Mouse (Mus musculus) ES-Bruce4 (cell line): ENCODE measurements around the gene Cd2. TPM values are rescaled to one million over a fixed set of nuclear protein-coding genes. Genes with fewer than 3 reads are reported as not detected.

Source experiments
- H3K27ac ChIP-seq: 2 replicates; pipeline ENCODE4 v1.5.1; 2012; ENCODE audit warnings: low read length, inconsistent platforms; ENCODE audit not compliant: insufficient read depth
- H3K27me3 ChIP-seq: 2 replicates; pipeline ENCODE4 v1.6.1; 2012; ENCODE audit warnings: mild to moderate bottlenecking, low read length, inconsistent platforms; ENCODE audit not compliant: control insufficient read depth, poor library complexity, insufficient read depth, severe bottlenecking
- H3K36me3 ChIP-seq: 2 replicates; pipeline ENCODE4 v1.6.1; 2012; ENCODE audit warnings: inconsistent platforms, mild to moderate bottlenecking, low read length, moderate library complexity; ENCODE audit not compliant: control insufficient read depth, poor library complexity, insufficient read depth, severe bottlenecking
- H3K4me1 ChIP-seq: one replicate; pipeline ENCODE4 v1.8.1; 2011; ENCODE audit warnings: low read length; ENCODE audit not compliant: control insufficient read depth, insufficient read depth
- H3K4me3 ChIP-seq: 2 replicates; pipeline ENCODE4 v1.5.1; 2011; ENCODE audit warnings: low read depth, mild to moderate bottlenecking, low read length
- H3K9ac ChIP-seq: 2 replicates; pipeline ENCODE4 v1.6.1; 2012; ENCODE audit warnings: low read depth, mild to moderate bottlenecking, inconsistent platforms; ENCODE audit not compliant: poor library complexity, severe bottlenecking
- H3K9me3 ChIP-seq: replicated peaks from 2 replicates; pipeline ENCODE4 v1.6.1; 2012; ENCODE audit warnings: mild to moderate bottlenecking, low read length, inconsistent platforms; ENCODE audit not compliant: control insufficient read depth, poor library complexity, insufficient read depth, severe bottlenecking
- CTCF ChIP-seq: IDR thresholded peaks from one replicate; pipeline ENCODE4 v1.8.1; 2011; ENCODE audit warnings: low read depth, low read length
- EP300 ChIP-seq: IDR thresholded peaks from 2 replicates; pipeline ENCODE4 v1.6.1; 2011; ENCODE audit warnings: low read depth, low read length; ENCODE audit not compliant: insufficient read depth
- POLR2A ChIP-seq: IDR thresholded peaks from one replicate; pipeline ENCODE4 v1.8.1; 2011; ENCODE audit warnings: low read length; ENCODE audit not compliant: insufficient read depth
- polyA plus RNA-seq: library from polyadenylated mRNA; stranded (reverse); fragments of >200 nt; gene quantifications from 2 replicates; pipeline ENCODE4 v1.2.4, GENCODE M21; 2011; ENCODE audit warnings: low read depth; ENCODE audit not compliant: missing spikeins, insufficient read depth, insufficient read length

Gene Cd2
- polyA plus RNA-seq, 1 experiment: 1.8 TPM

DNA sequence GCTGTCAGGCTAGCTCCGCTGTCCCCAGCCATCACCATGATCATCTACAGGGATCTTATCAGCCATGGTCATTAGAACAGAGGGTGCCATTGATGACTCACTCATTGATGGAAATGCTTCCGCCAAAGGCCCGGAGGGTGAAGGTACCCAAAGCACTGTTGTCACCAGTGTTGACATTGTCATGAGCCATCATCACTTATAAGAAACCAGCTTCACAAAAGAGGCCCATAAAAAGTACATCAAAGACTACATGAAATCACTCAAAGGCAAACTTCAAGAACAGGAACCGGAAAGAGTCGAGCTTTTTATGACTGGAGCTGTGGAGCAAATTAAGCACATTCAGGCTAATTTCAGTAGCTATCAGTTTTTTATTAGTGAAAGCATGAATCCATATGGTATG, 54.3 kb downstream of the Cd2 start:
- no peaks in the 10 kb centered on the region; the same call in 1 of the 2 replicates for H3K9me3 ChIP-seq
- no peaks in the 10 kb centered on the region for H3K36me3 ChIP-seq
- H3K27me3 ChIP-seq: no peaks in the 10 kb centered on the region
- no peak overlapping the region for H3K4me3 ChIP-seq
- TF ChIP-seq POLR2A: no peak
- TF ChIP-seq EP300: no peak
- no peak for TF ChIP-seq CTCF
- H3K4me1 ChIP-seq: peaks cover 2% of the 10 kb centered on the region
- no peak overlapping the region for H3K27ac ChIP-seq
- H3K9ac ChIP-seq: no peak overlapping the region

- peaks cover 2% of the 10 kb centered on the region for H3K4me1 ChIP-seq
- TF ChIP-seq CTCF (no peak), EP300 (no peak), POLR2A (no peak)
- no peaks in the 10 kb centered on the region for H3K36me3 ChIP-seq
- H3K4me3 ChIP-seq: peak overlapping the region; percentile 12; the same call in 1 of the 2 replicates
- no peaks in the 10 kb centered on the region for H3K27me3 ChIP-seq
- H3K9ac ChIP-seq: no peak overlapping the region
- H3K27ac ChIP-seq: no peak overlapping the region
- H3K9me3 ChIP-seq: no peaks in the 10 kb centered on the region; the same call in 1 of the 2 replicates
These were observed 55.2 kb downstream of the Cd2 start for GRCm38 (mm10) chr3:101232570-101232969.

GRCm38 (mm10) chr3:101230201-101230600, 57.5 kb downstream of the Cd2 start:
- Histone ChIP-seq H3K4me3 (no peak overlapping the region), H3K4me1 (peaks cover 2% of the 10 kb centered on the region), H3K9me3 (no peaks in the 10 kb centered on the region), H3K9ac (no peak overlapping the region), H3K36me3 (no peaks in the 10 kb centered on the region), H3K27me3 (no peaks in the 10 kb centered on the region), H3K27ac (no peak overlapping the region)
- TF ChIP-seq POLR2A: no peak
- TF ChIP-seq EP300: no peak
- no peak for TF ChIP-seq CTCF

DNA sequence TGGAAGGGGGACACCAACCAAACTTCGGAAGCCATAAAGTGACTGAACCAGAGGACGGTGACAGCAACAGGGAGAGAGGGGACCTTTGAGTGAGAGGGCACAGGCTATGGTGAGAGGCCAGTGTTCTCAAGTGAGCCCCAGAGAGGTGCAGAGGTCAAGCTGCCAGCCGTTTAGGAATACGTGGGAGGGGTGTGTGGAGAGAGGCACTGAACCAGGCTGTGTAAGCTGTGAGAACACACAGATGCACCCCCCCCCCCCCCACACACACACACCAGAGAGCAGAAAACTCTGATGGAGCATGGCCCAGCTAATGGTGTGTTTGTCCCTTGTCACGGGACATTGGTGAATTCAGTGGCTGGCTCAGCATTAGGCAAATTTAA, 58.2 kb downstream of the Cd2 start:
- no peak overlapping the region for H3K9ac ChIP-seq
- H3K4me3 ChIP-seq: no peak overlapping the region
- H3K36me3 ChIP-seq: no peaks in the 10 kb centered on the region
- no peak overlapping the region for H3K27ac ChIP-seq
- H3K4me1 ChIP-seq: peaks cover 2% of the 10 kb centered on the region
- H3K9me3 ChIP-seq: no peaks in the 10 kb centered on the region
- H3K27me3 ChIP-seq: no peaks in the 10 kb centered on the region
- TF ChIP-seq CTCF: no peak
- TF ChIP-seq POLR2A: no peak
- no peak for TF ChIP-seq EP300

DNA sequence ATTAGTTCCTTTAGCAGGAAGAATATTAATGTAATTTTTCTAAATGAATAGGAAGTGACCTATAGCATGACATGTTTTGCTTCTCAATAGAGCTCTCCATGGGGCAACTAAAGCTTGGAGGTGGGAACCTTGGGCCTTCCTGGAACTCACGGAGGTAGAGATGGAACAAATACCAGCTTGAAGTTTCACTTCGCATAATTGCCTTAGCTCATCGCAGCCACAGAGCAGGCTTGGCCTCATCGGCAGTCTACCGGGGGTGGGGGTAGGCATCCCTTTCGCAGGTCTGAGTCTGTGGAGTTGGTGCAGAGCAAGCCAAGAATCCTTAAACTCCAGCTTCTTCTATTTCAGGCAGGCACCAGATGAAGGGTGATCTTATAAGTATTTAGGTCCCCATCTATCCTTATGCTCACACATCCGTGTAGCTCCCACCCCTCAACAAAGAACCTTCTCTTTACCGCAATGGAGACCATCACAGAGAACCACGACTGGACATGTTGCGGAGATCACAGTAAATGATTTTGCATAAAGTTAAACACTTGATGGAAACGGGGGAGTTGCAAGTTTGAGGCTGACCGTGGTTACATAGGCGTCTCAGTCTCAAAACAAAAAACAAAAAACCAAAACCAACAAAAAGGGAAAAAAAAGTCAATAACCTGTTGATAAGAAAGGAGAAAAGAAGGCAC, 58.7 kb downstream of the Cd2 start:
- no peaks in the 10 kb centered on the region for H3K27me3 ChIP-seq
- H3K4me1 ChIP-seq: peaks cover 2% of the 10 kb centered on the region
- TF ChIP-seq EP300 (no peak), POLR2A (no peak), CTCF (no peak)
- H3K9me3 ChIP-seq: no peaks in the 10 kb centered on the region
- no peak overlapping the region for H3K9ac ChIP-seq
- no peaks in the 10 kb centered on the region for H3K36me3 ChIP-seq
- H3K4me3 ChIP-seq: no peak overlapping the region
- H3K27ac ChIP-seq: no peak overlapping the region

GRCm38 (mm10) chr3:101228066-101228465, 59.7 kb downstream of the Cd2 start:
- Histone ChIP-seq H3K27me3 (no peaks in the 10 kb centered on the region), H3K4me1 (peaks cover 2% of the 10 kb centered on the region), H3K9ac (no peak overlapping the region), H3K27ac (no peak overlapping the region), H3K9me3 (no peaks in the 10 kb centered on the region), H3K36me3 (no peaks in the 10 kb centered on the region), H3K4me3 (no peak overlapping the region)
- TF ChIP-seq CTCF (no peak), EP300 (no peak), POLR2A (no peak)

Other genes with a start within 250 kb of the Cd2 start
- 59.6 and 60.7 TPM in 2 replicates for gene Ptgfrn, start 177.7 kb downstream of the Cd2 start, polyA plus RNA-seq
- gene Igsf3, start 89.1 kb upstream of the Cd2 start, polyA plus RNA-seq: 29.1 and 30.5 TPM in 2 replicates